Mouse (Mus musculus): Measurements from ENCODE around the gene Eef2.

GRCm38 (mm10) chr10:81193991-81194774, 17.8 kb downstream of the Eef2 start:
- TF ChIP-seq POLR2A (IDR thresholded peaks at IDR 0.05; ENCODE audit: borderline replicate concordance, extremely low read depth, insufficient read depth, insufficient read length, poor library complexity, severe bottlenecking) (no peak), CTCF (IDR thresholded peaks at IDR 0.05; ENCODE audit: borderline replicate concordance, extremely low read depth, insufficient read depth, insufficient read length) (no peak)

Data from brain, embryonic 14.5 days (tissue).